Mouse (Mus musculus) brain, embryonic 14.5 days (tissue): ENCODE measurements around the gene Trpc5. TPM values are rescaled to one million over a fixed set of nuclear protein-coding genes. Genes with fewer than 3 reads are reported as not detected.

Experiments used
- DNase-seq: peaks from one replicate; pipeline ENCODE4 v3.0.0-alpha.2; 2011; ENCODE audit warnings: low read depth
- CTCF ChIP-seq: fragments of 200-500 bp; IDR thresholded peaks from 2 replicates; pipeline ENCODE4 v1.5.1; 2012; ENCODE audit warnings: inconsistent platforms, mild to moderate bottlenecking, moderate library complexity, borderline replicate concordance; ENCODE audit not compliant: insufficient read depth, insufficient read length; ENCODE audit errors: extremely low read depth
- POLR2A ChIP-seq: fragments of 200-500 bp; IDR thresholded peaks from 2 replicates; pipeline ENCODE4 v1.6.1; 2012; ENCODE audit warnings: mild to moderate bottlenecking, inconsistent platforms, borderline replicate concordance; ENCODE audit not compliant: poor library complexity, insufficient read depth, insufficient read length, severe bottlenecking; ENCODE audit errors: extremely low read depth
- polyA plus RNA-seq: library from polyadenylated mRNA; depleted of rRNA; stranded (reverse); fragments of >200 nt; gene quantifications from 2 replicates; pipeline ENCODE4 v1.2.3, GENCODE M21; 2012; rRNA removed

Gene Trpc5
- polyA plus RNA-seq, result 1.1 and 2.7 TPM in 2 replicates

- no peak for DNase-seq
- TF ChIP-seq CTCF (no peak), POLR2A (no peak)
Measured at GRCm38 (mm10) chrX:144688142-144688206, at the start of gene Trpc5. Gene Trpc5, minus strand, starts transcription at chrX:144688180.

- no peak for TF ChIP-seq CTCF
- no peak for TF ChIP-seq POLR2A
- DNase-seq, result no peak
Measured at GRCm38 (mm10) chrX:144716330-144716729, 28.4 kb upstream of the Trpc5 start.

- TF ChIP-seq CTCF, result no peak
- TF ChIP-seq POLR2A, result no peak
- DNase-seq, result peak; percentile 37
Measured at GRCm38 (mm10) chrX:144689859-144690181, 1.8 kb upstream of the Trpc5 start.

GRCm38 (mm10) chrX:144689119-144689858, 1.3 kb upstream of the Trpc5 start:
- TF ChIP-seq CTCF, result no peak
- no peak for TF ChIP-seq POLR2A

GRCm38 (mm10) chrX:144688207-144689118, 483 bp upstream of the Trpc5 start, which contains the start of gene Rtl4:
Gene Rtl4, plus strand, starts transcription at chrX:144688907.
- TF ChIP-seq CTCF (no peak), POLR2A (no peak)
- peak; percentile 13 for DNase-seq

More at GRCm38 (mm10) chrX:144689119-144689858, 1.3 kb upstream of the Trpc5 start:
- peak; percentile 19 for DNase-seq

GRCm38 (mm10) chrX:144687742-144688141, 238 bp downstream of the Trpc5 start:
- DNase-seq, result peak; percentile 2

GRCm38 (mm10) chrX:144652196-144652595, 35.8 kb downstream of the Trpc5 start:
- no peak for DNase-seq
- TF ChIP-seq CTCF (no peak), POLR2A (no peak)

More at GRCm38 (mm10) chrX:144687742-144688141, 238 bp downstream of the Trpc5 start:
- no peak for TF ChIP-seq CTCF
- no peak for TF ChIP-seq POLR2A

- no peak for TF ChIP-seq CTCF
- TF ChIP-seq POLR2A, result no peak
- no peak for DNase-seq
Measured at GRCm38 (mm10) chrX:144645394-144645793, 42.6 kb downstream of the Trpc5 start.

GRCm38 (mm10) chrX:144644756-144645155, 43.2 kb downstream of the Trpc5 start:
- no peak for DNase-seq
- TF ChIP-seq CTCF (no peak), POLR2A (no peak)

- no peak for DNase-seq
- TF ChIP-seq CTCF (no peak), POLR2A (no peak)
Measured at GRCm38 (mm10) chrX:144612753-144613152, 75.2 kb downstream of the Trpc5 start.

- DNase-seq, result peak; percentile 57
- TF ChIP-seq CTCF, result no peak
- no peak for TF ChIP-seq POLR2A
Measured at GRCm38 (mm10) chrX:144536431-144536830, 151.5 kb downstream of the Trpc5 start.

- TF ChIP-seq POLR2A, result no peak
- TF ChIP-seq CTCF, result no peak
- DNase-seq, result no peak
Measured at GRCm38 (mm10) chrX:144526042-144526441, 161.9 kb downstream of the Trpc5 start.
